Mouse (Mus musculus): ENCODE data around the gene Afg1l.

Gene Afg1l

GRCm38 (mm10) chr10:42383708-42384107, 94.7 kb downstream of the Afg1l start:
- no peak for DNase-seq (ENCODE audit: low read depth, low spot score)

- DNase-seq (ENCODE audit: low read depth, low spot score) = no peak
These were observed 114.1 kb downstream of the Afg1l start for GRCm38 (mm10) chr10:42364216-42364615.

- DNase-seq (ENCODE audit: low read depth, low spot score) = peak; percentile 31
These were observed 122.4 kb downstream of the Afg1l start for GRCm38 (mm10) chr10:42355980-42356379.

- DNase-seq (ENCODE audit: low read depth, low spot score) = no peak
These were observed 130.4 kb downstream of the Afg1l start for GRCm38 (mm10) chr10:42347986-42348385.

GRCm38 (mm10) chr10:42347127-42347526, 131.2 kb downstream of the Afg1l start:
- DNase-seq (ENCODE audit: low read depth, low spot score) = no peak

GRCm38 (mm10) chr10:42346179-42346877, 132.0 kb downstream of the Afg1l start:
- no peak for DNase-seq (ENCODE audit: low read depth, low spot score)

- DNase-seq (ENCODE audit: low read depth, low spot score) = no peak
These were observed 135.7 kb downstream of the Afg1l start for GRCm38 (mm10) chr10:42342714-42343113.

GRCm38 (mm10) chr10:42341815-42342457, 136.4 kb downstream of the Afg1l start:
- no peak for DNase-seq (ENCODE audit: low read depth, low spot score)

- DNase-seq (ENCODE audit: low read depth, low spot score) = no peak
These were observed 138.0 kb downstream of the Afg1l start for GRCm38 (mm10) chr10:42340426-42340793.

- no peak for DNase-seq (ENCODE audit: low read depth, low spot score)
These were observed 138.5 kb downstream of the Afg1l start for GRCm38 (mm10) chr10:42339773-42340425.

- no peak for DNase-seq (ENCODE audit: low read depth, low spot score)
These were observed 139.9 kb downstream of the Afg1l start for GRCm38 (mm10) chr10:42338456-42338855.

- peak; percentile 26 for DNase-seq (ENCODE audit: low read depth, low spot score)
These were observed 150.8 kb downstream of the Afg1l start for GRCm38 (mm10) chr10:42327576-42327975.

- no peak for DNase-seq (ENCODE audit: low read depth, low spot score)
These were observed 153.1 kb downstream of the Afg1l start for GRCm38 (mm10) chr10:42325305-42325704.

GRCm38 (mm10) chr10:42323978-42324377, 154.4 kb downstream of the Afg1l start:
- DNase-seq (ENCODE audit: low read depth, low spot score) = no peak

GRCm38 (mm10) chr10:42313222-42313786, 165.1 kb downstream of the Afg1l start:
- DNase-seq (ENCODE audit: low read depth, low spot score) = no peak

GRCm38 (mm10) chr10:42312557-42312956, 165.8 kb downstream of the Afg1l start:
- DNase-seq (ENCODE audit: low read depth, low spot score) = no peak

- DNase-seq (ENCODE audit: low read depth, low spot score) = no peak
These were observed 169.7 kb downstream of the Afg1l start for GRCm38 (mm10) chr10:42308687-42308987.

GRCm38 (mm10) chr10:42307980-42308686, 170.2 kb downstream of the Afg1l start:
- DNase-seq (ENCODE audit: low read depth, low spot score) = peak; percentile 50

GRCm38 (mm10) chr10:42306422-42306821, 171.9 kb downstream of the Afg1l start:
- no peak for DNase-seq (ENCODE audit: low read depth, low spot score)

- DNase-seq (ENCODE audit: low read depth, low spot score) = no peak
These were observed 177.6 kb downstream of the Afg1l start for GRCm38 (mm10) chr10:42300805-42301204.

GRCm38 (mm10) chr10:42299967-42300366, 178.4 kb downstream of the Afg1l start:
- peak; percentile 45 for DNase-seq (ENCODE audit: low read depth, low spot score)

GRCm38 (mm10) chr10:42299426-42299825, 178.9 kb downstream of the Afg1l start:
- DNase-seq (ENCODE audit: low read depth, low spot score) = no peak
